Mouse (Mus musculus): ENCODE measurements at regions not wholly inside any gene's neighbourhood (a gene's known extent, or its start where the extent isn't known, plus 50 kb on each side); places are given as distances from the start of the nearest gene placed in this dataset.

- no peak for TF ChIP-seq CTCF (IDR thresholded peaks at IDR 0.05; ENCODE audit: control insufficient read depth, insufficient read depth, insufficient replicate concordance, low read depth, low read length)
- TF ChIP-seq POLR2A (IDR thresholded peaks at IDR 0.05; ENCODE audit: control insufficient read depth, low read depth, low read length), result no peak
Observed at GRCm38 (mm10) chr4:124057607-124058006, 139.8 kb upstream of the 4930535I16Rik start.

Measured in testis, adult 2 months (tissue).